Mouse (Mus musculus) left cerebral cortex, adult 18-20 months (tissue): Measurements from ENCODE around the gene Itfg1. TPM values are rescaled to one million over a fixed set of nuclear protein-coding genes. Genes with fewer than 3 reads are reported as not detected.

Source experiments
- DNase-seq, 2 experiments: peaks; one replicate each; pipeline ENCODE4 v3.0.0; 2021 to 2022; ENCODE audit warnings: low spot score in 2 of 2, mixed read lengths in 1 of 2
- microRNA-seq, 2 experiments: library from miRNA; unstranded; fragments of <30 nt; microRNA quantifications; one replicate each; pipeline ENCODE4 v1.2.0; 2021
- total RNA-seq, 2 experiments: library from RNA; stranded (reverse); gene quantifications; 2 replicates each; pipeline ENCODE4 v1.2.3; 2021

Gene Itfg1
- total RNA-seq, 2 experiments from 2014 or later: 172 to 183 TPM

DNA sequence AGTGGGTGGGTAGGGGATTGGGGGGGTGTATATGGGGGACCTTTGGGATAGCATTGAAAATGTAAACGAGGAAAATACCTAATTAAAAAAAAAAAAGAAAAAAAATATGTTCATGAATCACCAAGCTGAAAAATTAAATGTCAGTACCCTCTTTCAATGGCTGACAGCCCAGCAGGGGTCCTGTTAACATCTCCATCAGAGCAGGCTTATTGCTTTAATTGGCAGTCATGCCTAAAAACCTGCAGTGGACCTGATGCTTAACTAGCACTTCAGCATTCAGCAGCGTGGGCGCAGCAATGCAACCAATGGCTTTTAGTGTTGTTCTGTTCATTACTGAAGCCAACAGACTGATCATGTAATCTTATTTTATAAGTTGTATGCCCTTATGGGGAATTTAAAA lies 60.6 kb downstream of the Itfg1 start:
- no peak for DNase-seq

DNA sequence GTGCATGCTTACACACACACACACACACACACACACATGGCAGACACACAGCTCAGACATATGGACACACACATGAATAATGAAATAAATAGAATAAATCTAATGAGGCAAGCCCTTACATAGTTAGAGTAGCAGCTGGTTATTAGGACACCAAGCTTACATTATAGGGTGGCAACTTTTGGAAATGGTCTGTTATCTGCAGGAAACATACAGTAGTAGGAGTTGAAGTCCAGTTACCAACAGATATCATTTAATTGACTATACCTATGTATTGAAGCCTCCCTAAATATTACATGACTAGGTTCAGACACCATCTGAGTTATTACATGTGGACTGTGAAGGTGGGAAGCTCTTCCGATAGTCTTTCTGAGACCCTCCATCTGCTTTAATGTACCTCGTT lies 95.7 kb downstream of the Itfg1 start:
- no peak for DNase-seq

DNA sequence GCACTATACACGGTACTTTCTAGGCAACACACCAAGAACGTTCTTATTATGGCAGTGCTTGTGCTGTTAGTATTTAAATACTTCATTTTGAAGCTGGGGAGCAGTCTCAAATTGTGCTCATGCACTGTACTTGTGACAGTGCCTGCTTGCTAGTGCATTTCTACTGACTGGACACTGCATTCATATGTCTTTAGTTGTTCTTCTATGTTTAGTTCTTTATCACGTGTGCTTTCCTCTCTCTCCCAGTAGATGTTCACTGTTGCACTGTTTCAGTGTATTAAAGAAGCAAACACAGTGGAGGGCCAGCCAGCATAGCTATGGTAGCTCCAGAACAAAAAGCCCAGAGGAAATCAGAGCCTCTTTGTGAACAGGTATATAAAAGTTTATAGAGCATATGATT lies 110.2 kb downstream of the Itfg1 start:
- no peak for DNase-seq

DNA sequence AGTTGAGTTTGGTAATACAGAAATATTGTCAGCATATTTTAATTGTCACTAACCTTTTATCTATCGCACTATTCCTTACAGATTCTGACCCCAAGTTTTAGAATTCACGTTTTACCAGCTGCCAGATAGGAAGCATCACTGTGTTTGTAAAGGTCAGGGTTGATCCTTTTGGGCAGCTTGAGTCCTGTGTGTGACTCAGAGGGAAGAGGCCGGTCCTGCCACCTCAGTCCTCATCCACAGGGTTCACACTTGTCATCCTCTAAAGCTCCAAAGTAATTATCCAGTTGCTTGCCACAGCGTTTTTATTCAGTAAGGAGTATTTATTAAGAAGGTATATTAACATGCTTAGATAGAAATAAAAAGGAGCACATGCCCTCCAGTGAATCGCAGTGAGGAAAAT lies 123.5 kb downstream of the Itfg1 start:
- DNase-seq: no peak

DNA sequence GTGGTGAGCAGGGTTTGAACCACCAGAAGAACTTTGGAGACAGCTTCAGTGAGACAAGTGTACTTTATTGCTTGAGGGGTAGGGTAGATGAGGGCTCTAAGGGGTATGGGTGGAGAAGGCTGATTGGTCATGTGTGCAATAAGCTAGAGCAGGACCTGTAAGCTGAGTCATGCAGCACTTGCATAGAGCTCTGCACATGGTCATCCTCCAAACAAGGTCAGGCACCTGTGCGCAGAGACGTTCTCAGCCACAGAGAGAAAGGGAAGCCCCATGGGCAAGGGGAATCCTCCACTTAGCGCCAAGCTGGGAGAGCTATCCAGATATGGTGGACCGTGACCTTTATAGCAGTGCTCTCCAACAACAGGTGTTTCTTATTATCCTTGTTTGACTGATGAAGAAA lies 124.0 kb downstream of the Itfg1 start:
- no peak for DNase-seq

DNA sequence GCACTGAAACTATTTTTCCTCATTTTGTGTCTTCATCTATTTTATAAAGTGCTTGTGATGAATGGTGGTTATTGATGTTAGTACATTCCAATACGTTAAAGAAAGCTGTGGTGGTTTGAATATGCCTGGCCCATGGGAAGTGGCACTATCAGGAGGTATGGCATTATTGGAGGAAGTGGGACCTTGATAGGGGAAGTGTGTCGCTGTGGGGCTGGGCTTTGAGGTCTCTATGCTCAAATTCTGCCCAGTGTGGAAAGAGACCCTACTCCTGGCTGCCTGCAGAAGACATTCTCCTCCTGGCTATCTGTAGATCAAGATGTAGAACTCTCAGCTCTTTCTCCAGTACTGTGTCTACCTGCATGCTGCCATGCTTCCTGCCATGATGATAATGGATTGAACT lies 133.7 kb downstream of the Itfg1 start:
- no peak for DNase-seq

DNA sequence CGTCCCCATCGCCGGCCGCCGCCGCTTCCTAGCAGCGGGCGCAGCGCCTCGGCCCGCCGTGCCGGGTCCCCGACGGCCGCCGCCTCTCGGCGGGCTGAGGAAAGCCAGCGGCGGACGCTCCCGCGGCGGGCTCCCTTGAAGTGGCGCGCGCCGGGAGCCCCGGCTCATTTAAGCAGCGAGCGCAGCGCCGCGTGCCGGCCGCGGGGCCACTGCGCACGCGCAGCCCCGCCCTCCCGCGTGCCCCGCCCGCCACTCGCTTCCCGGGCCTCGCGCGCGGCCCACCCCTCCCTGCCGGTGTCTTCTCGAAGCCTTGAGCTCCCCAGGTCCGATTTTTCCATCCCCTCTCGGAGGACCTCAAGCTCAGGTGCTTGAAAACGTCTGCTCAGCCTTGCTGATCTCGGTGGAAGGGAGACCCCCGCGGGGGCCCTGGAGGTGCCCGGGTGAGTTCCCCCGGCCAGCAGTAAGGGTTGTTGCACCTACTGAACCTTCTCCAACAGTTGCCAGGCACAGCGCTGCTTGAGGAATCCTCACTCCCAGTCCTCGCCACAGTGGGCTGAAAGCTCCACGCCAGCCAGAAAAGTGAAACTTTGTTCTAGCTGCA lies 139.9 kb downstream of the Itfg1 start, which contains the start of gene Neto2:
Gene Neto2, minus strand, starts transcription at position 174 of the 601 bp plus-strand sequence.
- peak; percentile 72 to 80 for DNase-seq

DNA sequence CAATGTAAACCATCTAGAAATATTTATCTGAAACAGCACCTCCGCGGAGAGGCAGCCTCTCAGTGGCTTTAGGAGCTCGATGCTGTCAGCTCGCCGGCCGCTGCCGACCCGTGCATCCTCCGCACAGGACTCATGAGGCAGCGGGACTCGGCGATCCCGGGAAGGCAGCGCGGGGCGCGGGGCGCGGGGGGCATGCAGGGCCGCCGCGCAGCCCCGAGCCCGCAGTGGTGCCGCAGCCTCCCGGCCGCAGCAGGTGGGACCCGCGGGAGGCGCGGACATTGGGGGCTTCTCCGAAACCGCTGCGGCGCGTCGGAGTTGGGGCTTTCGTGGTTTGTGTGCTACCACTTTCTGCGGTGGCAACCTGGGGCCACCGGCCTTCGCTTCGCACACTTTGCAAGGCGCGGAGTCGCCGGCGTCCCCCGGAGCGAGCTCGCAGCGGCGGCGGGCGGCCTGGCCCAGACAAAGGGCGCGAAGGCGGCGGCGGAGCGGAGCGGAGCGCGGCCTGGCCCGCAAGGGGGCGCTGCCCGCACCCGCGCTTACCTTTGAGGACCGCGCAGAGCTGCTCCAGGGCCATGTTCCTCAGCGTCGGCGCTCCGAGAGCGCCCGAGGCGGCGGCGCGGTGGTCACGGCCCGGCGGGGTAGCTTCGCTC lies 140.5 kb downstream of the Itfg1 start:
- peak; percentile 54 to 55 for DNase-seq

DNA sequence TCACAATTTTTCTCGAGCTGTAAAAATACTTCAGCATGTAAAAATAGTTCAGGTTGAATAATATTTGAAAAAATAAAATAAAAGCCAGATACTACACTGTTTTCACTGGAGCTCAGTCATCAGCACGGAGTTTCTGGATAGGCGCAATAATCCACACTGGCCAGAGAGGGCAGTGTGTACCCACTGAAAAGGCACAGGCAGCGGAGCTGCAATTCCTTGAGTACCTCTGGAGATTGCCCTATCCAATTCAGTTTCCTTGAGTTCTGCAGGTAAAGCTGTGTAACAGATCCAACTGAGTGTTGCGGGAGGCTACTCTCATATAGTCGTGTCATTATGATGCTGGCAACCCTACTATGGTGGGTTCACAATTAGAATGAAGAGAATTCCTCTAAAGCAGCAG lies 141.7 kb downstream of the Itfg1 start:
- DNase-seq: peak; percentile 76 to 80

Small RNA genes lying within 50 kb of the gene (microRNA-seq; reads per million reads assigned to microRNA genes)
- gene Mir8109: 0 reads per million in 2 experiments

Other genes with a start within 250 kb of the Itfg1 start
- 10 to 100 TPM; 57.6 to 59.0 TPM for gene Neto2, start 140.0 kb downstream of the Itfg1 start, total RNA-seq
- 10 to 100 TPM; 42.0 to 43.9 TPM for gene Phkb, start within 50 bp of the Itfg1 start, total RNA-seq